Mouse (Mus musculus): ENCODE measurements around the gene Adamts18. TPM values are rescaled to one million over a fixed set of nuclear protein-coding genes. Genes with fewer than 3 reads are reported as not detected.

Adamts18 gene
- polyA plus RNA-seq, 1 experiment from 2014 or later: 23.3 TPM

Other genes with a start within 250 kb of the Adamts18 start
- 12.8 and 14.4 TPM in 2 replicates for gene Mon1b, start 213.2 kb downstream of the Adamts18 start, polyA plus RNA-seq (2015; fragmentation: Nextera tagmentation; extraction: Ambion mirVana)
- gene Syce1l, start 205.5 kb downstream of the Adamts18 start, polyA plus RNA-seq (2015; fragmentation: Nextera tagmentation; extraction: Ambion mirVana): 0.47 TPM in 1 of 2 replicates, not detected in the other

Data from forebrain, embryonic 15.5 days (tissue).